Mouse (Mus musculus) forebrain, embryonic 16.5 days (tissue): ENCODE measurements at regions not wholly inside any gene's neighbourhood (a gene's known extent, or its start where the extent isn't known, plus 50 kb on each side); places are given as distances from the start of the nearest gene placed in this dataset.

Experiments
- ATAC-seq: fragments of 200-750 bp; cut with Nextera tagmentation; 2 replicates; pipeline ENCODE4 v1.8.0; 2017; ENCODE audit warnings: mild to moderate bottlenecking, moderate library complexity
- H3K27ac ChIP-seq: fragments of 300-500 bp; sonication (generic); 2 replicates; pipeline ENCODE4 v1.5.1; 2014; ENCODE audit warnings: low read length, control low read depth
- H3K27me3 ChIP-seq: fragments of 300-500 bp; sonication (generic); replicated peaks from 2 replicates; pipeline ENCODE4 v1.6.1; 2014; ENCODE audit warnings: low read length; ENCODE audit not compliant: control insufficient read depth, insufficient read depth
- H3K36me3 ChIP-seq: fragments of 300-500 bp; sonication (generic); 2 replicates; pipeline ENCODE4 v1.6.1; 2014; ENCODE audit not compliant: control insufficient read depth, insufficient read depth
- H3K4me1 ChIP-seq: fragments of 300-500 bp; sonication (generic); replicated peaks from 2 replicates; pipeline ENCODE4 v1.6.1; 2014; ENCODE audit warnings: low read length; ENCODE audit not compliant: control insufficient read depth, insufficient read depth
- H3K4me2 ChIP-seq: fragments of 300-500 bp; sonication (generic); 2 replicates; pipeline ENCODE4 v1.6.1; 2014; ENCODE audit warnings: mild to moderate bottlenecking, low read length, control low read depth
- H3K4me3 ChIP-seq: fragments of 300-500 bp; sonication (generic); replicated peaks from 2 replicates; pipeline ENCODE4 v1.5.1; 2014; ENCODE audit warnings: mild to moderate bottlenecking, low read length, control low read depth
- H3K9ac ChIP-seq: fragments of 300-500 bp; sonication (generic); replicated peaks from 2 replicates; pipeline ENCODE4 v1.6.1; 2014; ENCODE audit warnings: low read depth, low read length, control low read depth
- H3K9me3 ChIP-seq: fragments of 300-500 bp; sonication (generic); 2 replicates; pipeline ENCODE4 v1.6.1; 2016; ENCODE audit warnings: low read length; ENCODE audit not compliant: control insufficient read depth
- WGBS: fragments of 180-500 bp; shearing (Covaris S2); extraction: QIAGEN DNeasy Blood & Tissue Kit; methylation state at CpG from one replicate; pipeline ENCODE4 v1.1.7; 2014; 5-methylcytosine and 5-hydroxymethylcytosine counted together

DNA sequence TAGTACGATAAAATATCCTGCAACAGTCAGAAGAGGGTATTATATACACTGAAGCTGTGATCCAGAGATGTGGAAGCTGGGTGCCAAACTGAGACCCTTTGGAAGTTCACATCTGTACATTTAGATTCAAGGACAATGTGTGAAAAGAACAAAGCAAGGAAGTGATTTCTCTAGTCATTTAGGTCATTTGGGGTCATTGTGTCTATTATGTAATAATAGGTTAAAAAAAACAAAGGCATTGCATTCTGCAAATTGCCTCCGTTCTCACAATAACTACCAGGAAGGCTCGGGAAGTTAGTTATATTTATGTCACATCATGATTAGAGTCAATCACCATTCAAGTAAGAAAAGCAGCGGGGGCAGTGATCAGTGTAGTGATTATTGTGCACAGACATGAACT, 563.3 kb downstream of the Trim52 start:
- ATAC-seq: no peak
- Histone ChIP-seq H3K4me2 (no peak overlapping the region), H3K27ac (no peak overlapping the region), H3K27me3 (no peaks in the 10 kb centered on the region), H3K4me1 (no peaks in the 10 kb centered on the region), H3K4me3 (no peak overlapping the region), H3K9me3 (no peaks in the 10 kb centered on the region), H3K9ac (no peak overlapping the region), H3K36me3 (no peaks in the 10 kb centered on the region)
- 25% methylated on average over 4 of the region's 4 CpGs for WGBS

DNA sequence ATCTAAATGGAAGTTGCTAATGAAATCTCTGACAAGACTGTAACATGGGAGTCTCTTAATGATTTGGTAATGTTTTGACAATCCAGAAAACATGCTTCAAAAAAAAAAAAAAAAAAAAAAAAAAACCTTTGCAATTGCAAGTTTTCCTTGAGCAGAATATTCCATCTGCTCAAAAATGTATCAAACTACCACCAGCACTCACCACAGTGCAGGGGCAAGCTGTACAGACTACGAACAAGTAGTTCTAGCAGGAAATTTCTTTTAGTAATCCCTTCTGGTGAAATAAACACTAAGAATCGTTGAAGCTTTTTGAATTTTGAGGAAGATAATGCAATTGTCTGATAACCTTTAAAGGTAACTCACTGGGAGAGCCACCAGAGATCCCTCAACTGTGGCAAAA, 572.0 kb downstream of the Trim52 start:
- 59% methylated on average over 2 of the region's 2 CpGs for WGBS
- H3K9ac ChIP-seq: no peak overlapping the region
- no peaks in the 10 kb centered on the region for H3K27me3 ChIP-seq
- H3K9me3 ChIP-seq: no peaks in the 10 kb centered on the region
- no peak overlapping the region for H3K27ac ChIP-seq
- H3K4me1 ChIP-seq: no peaks in the 10 kb centered on the region
- ATAC-seq: peak; percentile 68
- no peak overlapping the region for H3K4me2 ChIP-seq
- H3K4me3 ChIP-seq: no peak overlapping the region
- H3K36me3 ChIP-seq: no peaks in the 10 kb centered on the region

DNA sequence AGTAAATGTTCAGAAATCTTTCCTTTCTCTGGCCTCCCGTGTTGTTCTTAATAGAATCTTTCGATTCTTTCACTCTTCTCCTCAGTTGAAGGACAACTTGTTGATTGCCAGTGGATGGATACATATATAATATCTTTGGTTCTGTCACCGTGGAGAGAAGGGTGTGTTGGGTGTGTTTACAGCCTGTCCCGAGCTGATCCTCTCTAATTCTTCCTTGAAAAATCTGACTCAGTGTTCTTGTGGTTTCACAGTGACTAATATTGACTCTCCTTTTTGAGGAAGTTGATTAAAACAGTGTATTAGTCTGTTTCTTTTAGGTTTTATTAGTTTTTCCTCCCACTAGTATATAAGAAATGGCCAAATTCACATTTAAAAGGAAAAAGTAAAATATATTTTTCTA, 575.2 kb downstream of the Trim52 start:
- no peaks in the 10 kb centered on the region for H3K9me3 ChIP-seq
- H3K4me2 ChIP-seq: no peak overlapping the region
- ATAC-seq: no peak
- H3K4me1 ChIP-seq: no peaks in the 10 kb centered on the region
- no peak overlapping the region for H3K9ac ChIP-seq
- H3K4me3 ChIP-seq: no peak overlapping the region
- H3K36me3 ChIP-seq: no peaks in the 10 kb centered on the region
- no peaks in the 10 kb centered on the region for H3K27me3 ChIP-seq
- no peak overlapping the region for H3K27ac ChIP-seq
- WGBS: 78% methylated on average over 4 of the region's 4 CpGs

DNA sequence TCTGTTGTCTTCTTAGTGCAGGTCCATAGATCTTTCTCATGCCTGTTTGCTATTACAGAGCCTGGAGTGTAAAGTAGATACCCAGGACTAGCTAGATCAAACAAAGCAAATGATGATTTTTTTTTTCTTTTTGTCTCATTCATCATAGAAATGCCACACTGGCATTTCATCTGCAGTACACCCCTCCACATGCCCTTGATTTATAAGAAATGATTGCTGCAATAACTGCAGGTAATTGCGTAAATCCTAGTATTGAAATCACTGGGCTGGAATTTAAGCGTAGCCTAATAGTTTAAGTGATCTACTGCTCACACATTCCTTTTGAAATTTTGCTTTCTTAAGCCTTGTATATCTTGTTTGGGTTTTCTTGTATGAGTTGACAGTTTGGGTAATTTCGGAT, 581.4 kb downstream of the Trim52 start:
- no peak overlapping the region for H3K4me3 ChIP-seq
- ATAC-seq: no peak
- no peaks in the 10 kb centered on the region for H3K36me3 ChIP-seq
- no peaks in the 10 kb centered on the region for H3K27me3 ChIP-seq
- H3K27ac ChIP-seq: no peak overlapping the region
- H3K9ac ChIP-seq: no peak overlapping the region
- no peak overlapping the region for H3K4me2 ChIP-seq
- no peaks in the 10 kb centered on the region for H3K9me3 ChIP-seq
- WGBS: 77% methylated on average over 3 of the region's 3 CpGs
- H3K4me1 ChIP-seq: no peaks in the 10 kb centered on the region

DNA sequence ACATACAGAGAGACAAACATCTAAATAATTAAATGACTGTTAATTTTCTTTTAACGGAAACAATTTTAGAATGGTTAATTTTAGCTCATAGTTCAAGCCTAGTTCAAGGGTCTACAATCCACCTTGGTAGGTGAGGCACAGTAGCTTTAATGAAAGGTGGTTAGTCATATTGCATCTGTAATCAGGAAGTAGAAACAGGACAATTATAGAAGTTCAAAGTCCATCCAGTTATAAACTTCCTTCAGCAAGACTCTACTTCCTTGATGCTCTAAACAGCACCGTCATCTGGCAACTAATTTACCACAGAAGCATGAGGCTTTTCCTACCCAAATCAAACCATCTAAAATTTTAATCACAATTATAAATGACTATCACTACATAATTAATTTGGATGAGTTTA, 608.0 kb downstream of the Trim52 start:
- H3K9me3 ChIP-seq: no peaks in the 10 kb centered on the region
- no peak for ATAC-seq
- WGBS: 97% methylated on average over 2 of the region's 2 CpGs

DNA sequence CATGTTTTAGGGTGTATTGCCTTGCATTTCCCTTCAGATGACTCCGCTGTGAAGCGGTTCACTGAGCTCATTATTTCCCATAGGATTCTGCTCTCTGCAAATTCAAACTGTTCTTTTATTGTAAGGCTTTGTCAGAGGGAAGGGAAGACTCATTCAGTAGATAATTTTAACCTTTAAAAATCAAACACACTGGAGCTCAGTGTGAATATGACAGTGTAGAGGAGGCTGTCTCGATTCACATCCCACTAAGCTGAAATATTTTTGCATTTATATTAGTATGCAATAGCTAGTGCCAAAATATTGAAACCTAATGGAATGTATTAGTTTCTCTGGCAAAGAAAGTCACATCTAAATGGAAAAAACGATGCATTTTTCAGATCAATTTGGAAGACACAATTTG, 627.8 kb downstream of the Trim52 start:
- H3K27ac ChIP-seq: no peak overlapping the region
- H3K36me3 ChIP-seq: no peaks in the 10 kb centered on the region
- no peaks in the 10 kb centered on the region for H3K4me1 ChIP-seq
- H3K9me3 ChIP-seq: no peaks in the 10 kb centered on the region
- H3K4me3 ChIP-seq: no peak overlapping the region
- H3K9ac ChIP-seq: no peak overlapping the region
- no peaks in the 10 kb centered on the region for H3K27me3 ChIP-seq
- H3K4me2 ChIP-seq: no peak overlapping the region
- ATAC-seq: peak; percentile 59; the same call in 1 of the 2 replicates
- 70% methylated on average over 4 of the region's 4 CpGs for WGBS

More for the DNA sequence above, 608.0 kb downstream of the Trim52 start:
- Histone ChIP-seq H3K4me3 (no peak overlapping the region), H3K36me3 (no peaks in the 10 kb centered on the region), H3K27ac (no peak overlapping the region), H3K9ac (no peak overlapping the region), H3K4me1 (no peaks in the 10 kb centered on the region), H3K4me2 (no peak overlapping the region), H3K27me3 (no peaks in the 10 kb centered on the region)

DNA sequence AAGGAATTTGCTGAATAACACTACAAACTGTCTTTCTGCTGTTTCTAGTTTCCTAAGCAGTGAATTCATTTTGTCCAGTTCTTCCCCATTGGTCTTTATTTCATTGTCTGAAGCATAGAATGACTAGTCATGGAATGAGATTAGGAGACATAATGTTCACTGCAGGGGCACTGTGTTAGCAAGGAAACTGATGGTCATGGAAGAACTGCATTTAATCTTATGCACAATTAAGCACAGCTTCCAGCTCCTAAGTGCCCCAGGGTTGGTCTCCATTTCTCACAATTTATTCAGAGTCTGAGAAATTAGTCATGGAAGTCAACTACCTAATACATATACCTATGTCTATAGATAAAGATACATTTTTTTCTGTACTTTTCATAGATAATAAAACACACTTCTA, 634.9 kb downstream of the Trim52 start:
- H3K36me3 ChIP-seq: no peaks in the 10 kb centered on the region
- no peak overlapping the region for H3K9ac ChIP-seq
- ATAC-seq: no peak

DNA sequence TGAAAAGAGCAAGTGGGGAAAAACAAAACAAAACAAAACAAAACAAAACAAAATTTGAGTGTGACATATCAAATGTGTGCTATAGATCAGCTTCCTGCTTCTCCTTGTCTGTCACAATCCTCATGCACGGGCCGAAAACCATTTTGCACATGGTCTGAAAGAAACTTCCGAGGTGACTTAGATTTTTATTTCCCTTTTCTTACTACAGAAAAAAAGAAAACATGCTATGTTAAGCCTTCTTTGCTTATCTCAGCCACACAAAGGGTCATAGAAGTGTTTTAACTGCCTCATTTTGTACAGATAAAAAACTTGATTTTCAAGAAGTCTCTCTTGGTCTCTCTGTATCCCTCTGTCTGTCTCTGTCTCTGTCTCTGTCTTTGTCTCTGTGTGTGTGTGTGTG, 654.2 kb downstream of the Trim52 start:
- no peak overlapping the region for H3K4me2 ChIP-seq
- WGBS: 93% methylated on average over 3 of the region's 3 CpGs
- H3K36me3 ChIP-seq: no peaks in the 10 kb centered on the region
- ATAC-seq: no peak
- no peaks in the 10 kb centered on the region for H3K27me3 ChIP-seq
- no peaks in the 10 kb centered on the region for H3K9me3 ChIP-seq
- H3K9ac ChIP-seq: no peak overlapping the region
- no peak overlapping the region for H3K27ac ChIP-seq
- no peak overlapping the region for H3K4me3 ChIP-seq
- H3K4me1 ChIP-seq: 0 out of 2 replicates have a peak, but pooled peaks cover 2% of the 10 kb centered on the region

More for the DNA sequence above, 634.9 kb downstream of the Trim52 start:
- no peaks in the 10 kb centered on the region for H3K9me3 ChIP-seq
- H3K4me3 ChIP-seq: no peak overlapping the region
- H3K4me2 ChIP-seq: no peak overlapping the region
- H3K27ac ChIP-seq: no peak overlapping the region
- H3K27me3 ChIP-seq: no peaks in the 10 kb centered on the region
- no peaks in the 10 kb centered on the region for H3K4me1 ChIP-seq

DNA sequence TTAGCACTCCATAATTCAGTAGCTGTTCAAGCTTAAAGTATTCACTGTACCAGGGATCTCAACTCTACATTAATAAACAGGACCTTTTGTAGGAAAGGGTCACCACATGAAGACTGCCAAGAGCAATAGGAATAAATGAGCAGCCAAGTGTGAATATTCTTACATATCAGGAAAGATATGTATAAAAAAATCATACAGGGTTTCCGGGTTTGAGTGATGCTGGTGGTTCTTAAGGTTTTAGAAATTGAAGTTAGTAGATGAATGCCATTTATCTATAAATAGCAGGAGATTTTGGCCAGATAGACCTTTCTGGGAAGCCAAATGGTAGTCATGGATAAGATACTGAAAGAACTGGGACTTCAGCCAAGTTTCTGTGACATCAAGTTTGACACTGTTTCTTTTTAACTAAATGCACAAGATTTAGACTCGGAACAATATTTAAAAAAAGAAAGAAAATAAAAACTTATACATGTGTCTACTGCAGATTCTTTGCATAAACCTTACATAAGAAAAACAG, 657.1 kb downstream of the Trim52 start:
- H3K27me3 ChIP-seq: no peaks in the 10 kb centered on the region
- H3K9ac ChIP-seq: no peak overlapping the region
- no peak overlapping the region for H3K4me3 ChIP-seq
- no peak for ATAC-seq
- H3K4me2 ChIP-seq: no peak overlapping the region
- no peaks in the 10 kb centered on the region for H3K9me3 ChIP-seq
- H3K4me1 ChIP-seq: 0 out of 2 replicates have a peak, but pooled peaks cover 2% of the 10 kb centered on the region
- H3K27ac ChIP-seq: no peak overlapping the region
- WGBS: 65% methylated on average over 2 of the region's 2 CpGs
- H3K36me3 ChIP-seq: no peaks in the 10 kb centered on the region

DNA sequence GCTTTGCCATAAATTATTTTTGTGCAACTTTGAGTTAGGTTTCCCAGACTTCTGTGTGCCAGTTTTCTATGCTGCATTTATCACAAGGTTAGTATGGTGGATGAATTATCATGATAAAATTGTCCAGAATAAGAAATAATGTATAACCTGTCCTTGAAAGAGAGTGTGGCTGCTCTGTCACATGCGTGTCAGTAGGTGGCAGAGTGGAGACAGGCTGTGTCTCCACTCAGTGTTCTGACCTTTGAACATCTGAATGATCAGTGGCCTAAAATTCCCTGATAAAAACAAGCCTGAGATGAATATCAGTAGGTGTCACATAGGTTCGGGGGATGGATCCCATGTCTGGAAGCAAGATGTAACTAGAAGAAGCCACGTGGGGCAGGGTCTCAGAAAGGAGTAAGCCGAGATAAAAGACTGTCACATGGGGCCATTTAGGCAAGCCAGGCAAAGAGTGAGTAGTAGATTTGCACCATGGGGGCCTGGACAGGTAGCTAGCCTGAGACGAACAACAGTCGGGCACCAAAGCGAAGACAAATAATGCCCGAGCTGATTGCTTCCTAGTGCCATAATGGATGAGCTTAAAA, 660.0 kb downstream of the Trim52 start:
- Histone ChIP-seq H3K4me3 (no peak overlapping the region), H3K9ac (no peak overlapping the region), H3K4me1 (0 out of 2 replicates have a peak, but pooled peaks cover 2% of the 10 kb centered on the region), H3K27ac (no peak overlapping the region), H3K9me3 (no peaks in the 10 kb centered on the region), H3K36me3 (no peaks in the 10 kb centered on the region), H3K27me3 (no peaks in the 10 kb centered on the region), H3K4me2 (no peak overlapping the region)
- ATAC-seq: no peak
- 75% methylated on average over 8 of the region's 8 CpGs for WGBS
